Mouse (Mus musculus) ovary, postnatal 36 days (tissue): ENCODE data around the gene Nt5c3.

Experiments
- DNase-seq: peaks from one replicate; pipeline ENCODE4 v3.0.0; 2022; ENCODE audit warnings: low spot score, mixed read lengths

The Nt5c3 gene

DNA sequence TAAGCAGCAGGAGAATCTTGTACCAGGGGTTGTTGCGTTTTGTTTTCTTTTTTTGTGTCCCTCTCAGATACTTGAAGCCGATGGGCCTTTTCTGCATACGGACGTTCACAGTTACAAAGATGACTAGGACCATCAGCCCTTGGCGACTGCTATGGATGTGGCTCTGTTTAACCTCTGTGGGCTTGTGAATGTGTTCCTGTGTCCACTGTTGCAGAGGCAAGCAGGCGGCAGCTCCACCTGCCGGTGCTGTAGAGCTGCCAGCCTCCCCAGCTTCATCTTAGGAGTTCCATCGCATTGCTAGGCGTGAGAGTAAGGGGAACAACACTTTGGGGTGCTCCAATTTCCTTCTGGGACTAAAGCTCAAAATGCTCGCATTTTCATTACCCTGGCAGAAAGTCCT lies 88.2 kb downstream of the Nt5c3 start:
- no peak for DNase-seq

GRCm38 (mm10) chr6:56834769-56835168 lies 89.0 kb downstream of the Nt5c3 start:
- DNase-seq: no peak

DNA sequence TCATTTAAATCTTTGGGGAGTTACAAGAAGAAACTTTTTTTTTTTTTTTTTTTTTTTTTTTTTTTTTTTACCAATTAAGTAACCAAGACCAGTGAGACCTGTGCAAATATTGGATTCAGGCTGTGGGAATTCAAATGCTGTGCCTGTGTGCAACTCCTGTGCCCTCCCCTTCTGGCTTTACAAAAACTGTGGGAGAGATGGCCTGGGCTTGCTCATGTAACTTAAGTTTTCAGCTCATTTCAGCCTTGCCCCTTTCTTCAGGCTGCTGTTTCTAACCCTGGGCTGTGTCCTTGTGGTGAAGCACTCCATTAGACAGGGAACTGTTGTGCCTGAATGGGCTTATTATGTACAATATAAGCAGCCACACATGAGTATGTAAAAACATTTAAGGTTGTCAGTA lies 90.9 kb downstream of the Nt5c3 start:
- no peak for DNase-seq

DNA sequence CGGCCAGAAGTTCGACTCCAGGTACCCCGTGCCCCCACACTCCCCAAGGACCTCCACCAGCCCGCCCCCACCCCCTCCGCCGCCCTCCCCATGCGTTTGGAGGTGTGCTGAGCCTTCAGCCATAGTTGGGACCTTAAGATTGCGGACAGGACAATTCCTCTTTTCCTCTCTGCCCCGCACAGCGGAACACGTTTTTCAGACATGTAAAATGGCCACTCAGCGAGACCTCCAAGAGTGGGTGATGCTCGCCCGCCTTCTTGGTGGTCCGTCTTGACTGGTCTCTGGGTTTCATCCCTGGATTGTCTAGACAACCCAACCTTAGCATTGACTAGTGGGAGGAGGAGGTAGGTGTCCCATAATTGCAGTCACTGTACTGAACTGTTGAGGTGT lies 91.3 kb downstream of the Nt5c3 start:
- no peak for DNase-seq
